Mouse (Mus musculus) liver, adult (tissue): ENCODE measurements around the gene Fat2.

Experiments
- GATA4 ChIP-seq: IDR thresholded peaks from 2 replicates; pipeline ENCODE4 v1.6.1; 2014; ENCODE audit warnings: mild to moderate bottlenecking, low read length; ENCODE audit not compliant: insufficient replicate concordance

The Fat2 gene

DNA sequence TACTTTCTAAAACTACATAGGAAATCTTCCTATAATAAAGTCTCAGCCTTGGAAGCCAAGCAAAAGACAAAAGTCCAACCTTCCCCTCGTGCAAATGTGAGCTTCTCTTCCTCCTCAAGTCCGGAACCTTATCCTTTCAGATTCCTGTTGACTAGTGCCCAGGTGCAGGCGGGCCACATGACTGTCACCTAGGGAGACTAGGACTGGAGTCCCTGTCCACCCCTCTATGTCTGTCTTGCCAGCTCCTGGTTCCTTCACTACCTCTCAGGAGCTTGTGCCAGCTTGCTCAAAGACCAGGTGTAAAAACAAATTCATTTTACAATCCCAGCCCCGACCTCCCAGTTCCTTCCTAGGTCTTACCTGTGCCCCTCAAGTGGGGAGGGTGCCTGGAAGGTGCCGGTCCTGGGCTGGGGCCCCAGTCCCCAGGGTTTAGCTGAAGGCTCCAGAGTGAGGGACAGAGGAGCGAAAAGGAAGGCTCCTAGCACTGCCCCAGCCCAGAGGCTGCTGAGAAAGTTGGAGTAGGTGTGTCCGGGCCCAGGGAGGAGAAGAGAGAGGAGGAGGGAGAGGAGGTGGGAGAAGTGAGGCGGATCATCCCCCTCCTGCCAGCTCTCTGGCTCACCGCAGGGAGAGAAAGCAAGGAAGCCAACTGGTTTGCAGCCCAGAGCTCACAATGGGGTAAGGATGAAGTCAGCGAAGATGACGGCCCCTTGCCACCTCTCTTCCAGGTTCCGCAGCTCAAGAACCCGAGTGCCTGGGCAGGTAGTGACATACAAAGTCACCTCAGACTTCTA is at the start of gene Fat2:
TSS of gene Fat2 (minus strand) at position 464 of the 791 bp plus-strand sequence.
- TF ChIP-seq GATA4: no peak

DNA sequence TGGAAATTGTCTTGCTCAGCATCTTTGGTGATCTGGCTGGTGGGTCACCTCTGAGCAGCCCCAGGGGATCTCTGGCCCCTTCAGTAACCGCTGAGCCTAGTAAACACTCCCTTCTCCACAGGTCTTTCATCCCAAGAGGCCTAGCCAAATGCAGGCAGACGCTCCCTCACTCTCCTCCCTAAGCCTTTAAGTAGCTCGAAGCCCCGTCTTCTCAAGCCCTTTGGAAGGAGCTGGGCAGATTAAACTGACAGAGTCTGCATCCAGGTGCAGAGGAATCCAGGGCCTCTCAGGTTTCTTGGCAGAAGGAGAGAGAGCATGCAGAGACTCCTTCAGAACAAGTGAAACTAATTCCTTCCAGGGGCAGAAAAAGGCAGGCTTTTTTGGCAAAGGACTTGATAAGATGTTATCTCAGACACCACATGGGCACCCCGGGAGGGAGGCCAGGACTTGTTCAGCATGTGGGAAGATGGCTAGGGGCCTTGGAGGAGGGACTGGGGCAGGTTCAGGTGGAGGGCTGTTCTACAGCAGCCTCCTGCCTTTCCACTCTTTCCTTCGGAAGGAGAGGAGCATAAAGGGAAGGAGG is 47.2 kb upstream of the Fat2 start:
- TF ChIP-seq GATA4: no peak

DNA sequence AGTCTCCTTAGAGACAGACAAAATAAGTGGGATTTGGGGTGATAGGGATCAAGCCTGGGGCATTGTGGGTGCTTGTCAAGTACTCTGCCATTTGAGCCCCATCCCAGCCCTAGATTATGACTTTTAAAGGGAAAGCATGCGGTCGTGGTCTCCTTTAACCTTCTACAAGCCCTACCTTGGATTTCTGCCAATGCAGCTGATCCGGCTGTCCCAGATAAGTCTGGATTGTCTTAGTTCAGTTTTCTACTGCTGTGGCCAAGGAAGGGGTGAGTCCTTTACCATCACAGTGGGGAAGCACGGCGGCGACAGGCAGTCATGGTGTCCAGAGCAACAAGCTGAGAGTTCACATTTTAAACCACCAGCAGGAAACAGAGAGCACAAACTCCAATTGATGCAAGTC is 44.5 kb upstream of the Fat2 start:
- TF ChIP-seq GATA4: no peak

DNA sequence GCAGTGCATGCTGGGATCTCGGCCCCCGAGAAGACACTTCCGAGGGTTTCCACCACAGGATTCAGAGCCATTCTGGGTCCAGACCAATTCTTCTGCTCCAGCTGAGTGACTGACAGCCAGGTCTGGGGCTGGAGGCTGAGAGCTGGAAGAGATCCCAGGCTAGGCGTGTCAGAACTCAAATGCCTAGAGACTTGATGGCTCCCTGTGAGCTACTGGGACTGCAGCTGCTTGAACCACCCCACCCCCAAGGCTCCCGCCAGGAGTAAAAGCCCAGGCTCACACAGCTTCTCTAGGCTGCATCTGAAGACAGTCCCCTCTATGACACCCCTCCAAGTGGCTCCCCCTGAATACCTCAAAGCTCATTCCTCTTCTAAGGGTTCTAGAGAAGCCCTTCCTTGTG is 42.0 kb upstream of the Fat2 start:
- TF ChIP-seq GATA4: no peak

DNA sequence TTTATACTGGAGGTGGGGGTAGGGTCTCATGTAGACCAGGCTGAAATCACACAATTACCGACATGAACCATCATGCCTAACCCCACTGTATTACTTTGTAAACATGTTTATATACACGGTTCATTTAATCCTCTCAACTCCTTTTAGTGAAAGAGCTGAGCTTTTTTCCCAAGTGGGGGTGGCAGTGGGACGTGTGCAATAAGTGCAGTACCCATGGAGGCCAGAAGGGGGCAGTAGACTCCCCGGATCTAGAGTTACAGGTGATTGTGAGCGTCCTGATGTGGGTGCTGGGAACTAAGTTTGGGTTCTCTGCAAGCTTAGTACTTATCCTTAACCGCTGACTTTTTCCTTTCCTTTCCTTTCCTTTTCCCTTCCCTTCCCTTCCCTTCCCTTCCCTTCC is 37.5 kb upstream of the Fat2 start:
- TF ChIP-seq GATA4: no peak

DNA sequence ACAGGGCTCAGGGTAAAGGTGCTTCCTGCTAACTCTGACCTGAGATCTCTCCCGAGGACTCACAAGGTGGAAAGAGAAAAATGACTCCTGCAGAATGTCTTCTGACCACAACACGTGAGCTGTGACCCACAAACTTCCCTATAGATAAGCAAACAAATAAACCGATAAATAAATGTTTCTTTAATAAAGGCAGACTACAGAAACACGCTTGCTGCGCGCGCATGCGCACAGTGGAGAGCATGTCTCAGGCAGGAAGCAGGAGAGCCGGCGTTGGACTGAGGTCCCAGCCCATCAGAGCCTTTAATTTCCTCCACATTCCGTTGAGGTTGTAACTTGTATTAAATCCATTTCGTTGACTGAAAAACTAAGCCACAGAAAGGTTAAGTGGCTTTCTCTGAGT is 37.0 kb upstream of the Fat2 start:
- TF ChIP-seq GATA4: no peak

DNA sequence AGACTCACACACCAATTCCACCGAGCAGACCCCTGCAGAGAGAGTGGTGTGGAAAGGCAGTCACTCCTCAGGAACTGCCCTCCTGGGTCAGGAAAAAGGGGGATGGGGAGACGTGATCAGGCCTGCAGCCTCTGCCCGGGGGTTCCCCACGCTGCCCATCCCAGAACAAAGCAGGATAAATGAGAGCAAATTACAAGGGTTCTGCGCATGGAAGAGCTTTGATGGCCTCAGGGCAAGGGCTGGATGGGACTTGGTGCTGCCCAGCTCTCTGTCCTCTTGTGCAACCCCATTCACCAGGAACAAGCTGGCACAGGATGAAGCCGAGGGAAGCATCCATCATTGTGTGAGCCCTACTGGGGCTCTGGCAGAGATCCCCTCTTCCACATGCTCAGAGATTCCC is 35.6 kb upstream of the Fat2 start:
- no peak for TF ChIP-seq GATA4

DNA sequence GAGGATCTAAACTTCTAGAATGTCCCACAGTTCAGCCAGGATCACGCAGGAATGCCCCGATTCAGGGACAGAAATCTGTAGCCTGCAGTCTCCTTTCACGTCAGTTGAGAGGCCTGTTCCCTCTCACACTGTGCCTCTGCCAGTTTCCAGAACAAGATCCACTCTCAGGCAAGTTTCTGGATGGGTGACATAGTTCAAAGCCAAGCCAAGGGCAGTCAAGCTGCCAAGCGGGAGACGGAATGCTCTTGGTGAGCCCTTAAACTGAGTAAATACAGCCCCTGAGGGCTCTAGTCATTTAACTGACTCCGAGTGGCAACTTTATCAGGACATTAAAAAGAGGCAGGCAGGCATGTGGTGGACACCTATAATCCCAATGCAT is 32.7 kb upstream of the Fat2 start:
- TF ChIP-seq GATA4: no peak

DNA sequence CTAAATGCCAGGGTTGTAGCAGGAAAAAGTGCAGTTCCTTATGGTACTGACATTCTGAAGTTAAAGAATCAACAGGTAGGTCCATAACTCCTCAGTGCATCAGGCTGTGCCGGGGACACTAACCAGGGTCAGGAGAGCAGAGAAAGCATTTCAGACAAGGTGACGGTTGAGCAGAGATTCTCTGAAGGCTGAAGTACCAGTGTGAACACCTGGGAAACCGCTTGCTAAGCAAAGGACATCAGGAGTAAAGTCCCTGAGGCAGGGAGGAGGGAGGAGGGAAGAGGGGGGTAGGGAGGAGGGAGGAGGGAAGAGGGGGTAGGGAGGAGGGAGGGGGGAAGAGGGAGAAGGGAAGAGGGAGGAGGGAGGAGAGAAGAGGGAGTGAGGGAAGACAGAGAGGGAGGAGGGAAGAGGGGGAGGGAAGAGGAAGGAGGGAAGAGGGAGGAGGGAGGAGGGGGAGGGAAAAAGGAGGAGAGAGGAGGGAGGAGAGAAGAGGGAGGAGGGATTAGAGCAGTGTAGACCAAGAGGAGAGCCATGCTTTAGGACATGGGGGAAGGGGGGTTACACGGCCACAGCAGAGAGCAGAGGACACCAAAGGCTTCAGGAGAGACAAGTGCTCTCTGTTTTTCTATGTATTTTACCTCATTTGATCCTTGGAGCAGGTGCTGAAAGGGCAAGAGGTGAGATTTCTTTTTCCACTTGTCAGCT is 32.2 kb upstream of the Fat2 start:
- TF ChIP-seq GATA4: no peak

DNA sequence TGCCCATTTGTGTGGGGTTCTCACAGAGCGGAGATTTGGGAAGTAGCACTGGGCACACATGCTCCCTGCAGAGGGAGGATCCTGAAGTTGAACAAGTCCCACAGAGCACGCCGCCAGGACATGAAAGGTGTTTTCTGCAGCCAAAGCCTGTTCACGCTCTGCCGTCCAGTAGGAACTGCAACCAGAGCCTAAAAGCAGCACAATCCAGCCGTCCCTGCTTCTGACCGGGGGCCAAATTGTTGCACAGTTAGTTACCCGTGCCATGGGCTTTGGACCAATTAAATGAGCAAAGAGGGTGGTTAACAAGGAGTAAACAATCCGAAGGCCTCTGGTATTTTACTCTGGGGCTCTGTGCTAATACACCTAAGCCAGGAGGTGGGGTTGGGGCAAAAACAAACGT is 31.4 kb upstream of the Fat2 start:
- TF ChIP-seq GATA4: no peak

DNA sequence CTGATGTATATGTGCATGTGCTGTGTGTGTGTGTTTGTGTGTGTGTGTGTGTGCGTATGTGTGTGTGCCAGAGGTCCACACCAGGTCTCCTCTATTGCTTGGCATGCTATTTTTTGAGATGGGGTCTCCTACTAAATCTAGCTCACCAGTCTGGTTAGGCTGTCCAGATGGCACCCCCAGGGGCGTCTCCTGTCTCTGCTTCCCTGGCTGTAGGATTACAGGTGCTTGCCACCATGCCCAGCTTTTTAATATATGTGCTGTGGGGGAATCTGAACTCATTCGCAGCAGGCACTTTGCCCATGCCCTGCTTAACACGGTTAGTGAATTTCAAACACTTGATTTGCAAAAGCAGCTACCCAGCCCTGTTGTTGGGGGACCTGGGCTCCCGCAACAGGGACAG is 29.5 kb upstream of the Fat2 start:
- no peak for TF ChIP-seq GATA4

DNA sequence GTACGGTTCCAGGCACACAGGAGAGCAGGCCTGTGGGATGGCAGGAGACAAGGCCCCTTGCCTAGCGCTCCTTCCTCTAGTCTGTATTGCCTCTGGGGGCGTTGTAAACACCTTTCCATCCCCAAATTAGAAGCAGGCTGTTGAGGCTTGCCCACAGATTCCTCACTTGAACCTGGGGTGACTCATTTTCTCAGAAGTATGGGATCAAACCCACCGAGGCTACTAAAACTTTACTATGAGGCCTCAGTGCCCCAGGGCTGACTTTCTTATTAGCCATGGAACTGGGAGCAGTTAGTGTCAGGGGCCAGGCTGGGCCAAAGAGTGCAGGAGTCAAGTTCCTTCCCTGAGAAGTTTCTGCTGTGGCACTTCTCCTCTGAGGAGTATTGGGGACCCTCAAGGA is 28.9 kb upstream of the Fat2 start:
- no peak for TF ChIP-seq GATA4

DNA sequence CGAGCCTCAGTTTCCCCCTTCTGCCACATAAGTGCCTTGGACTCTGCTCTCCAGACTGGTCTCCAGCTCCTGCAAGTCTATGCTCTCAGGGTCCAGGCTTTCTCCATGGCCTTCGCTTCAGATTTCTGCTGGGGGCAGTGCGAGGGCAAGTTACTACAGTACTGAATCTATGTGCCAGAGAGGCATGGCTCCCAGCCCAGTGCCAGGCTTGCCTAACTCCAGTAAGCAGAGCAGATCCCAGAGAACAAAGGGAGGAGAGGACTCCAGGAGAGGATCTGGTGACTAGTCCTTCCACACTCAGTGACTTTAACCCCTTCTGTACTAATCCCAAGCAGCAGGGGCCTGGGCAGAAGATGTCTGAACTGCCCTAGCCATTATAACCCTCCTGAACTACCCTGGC is 28.3 kb upstream of the Fat2 start:
- TF ChIP-seq GATA4: no peak

DNA sequence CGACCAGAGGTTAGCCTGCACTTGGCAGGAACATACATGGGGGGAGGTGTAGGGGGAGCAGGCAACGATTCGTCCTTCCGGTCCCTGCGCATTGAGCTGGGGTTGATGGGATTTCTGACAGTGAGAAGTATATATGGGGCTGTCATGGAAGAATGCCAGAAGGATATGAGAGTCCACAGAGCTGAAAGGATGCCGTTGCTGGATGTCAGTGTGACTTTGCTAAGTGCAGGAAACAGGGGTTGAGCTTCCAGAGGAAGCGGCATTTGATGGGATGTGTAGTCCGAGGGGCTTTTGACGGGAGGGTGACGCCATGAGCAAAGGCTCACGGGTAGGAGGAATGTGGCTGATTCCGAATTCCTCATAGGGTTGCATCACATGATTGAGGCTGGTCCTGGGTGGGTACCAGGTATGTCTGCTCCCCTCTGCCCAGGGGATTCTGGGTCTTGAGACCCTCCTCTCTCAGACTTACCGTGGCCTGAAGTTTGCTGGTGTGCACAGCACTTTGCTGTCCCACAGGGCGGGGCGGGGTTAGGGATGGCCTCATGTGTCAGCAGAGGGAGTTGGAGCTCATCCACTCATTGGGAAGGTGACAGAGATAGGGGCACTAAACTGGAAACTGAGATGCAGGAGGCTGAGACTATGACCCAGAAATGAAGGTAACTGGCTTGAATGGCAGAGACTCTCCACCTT is 21.9 kb upstream of the Fat2 start:
- no peak for TF ChIP-seq GATA4

DNA sequence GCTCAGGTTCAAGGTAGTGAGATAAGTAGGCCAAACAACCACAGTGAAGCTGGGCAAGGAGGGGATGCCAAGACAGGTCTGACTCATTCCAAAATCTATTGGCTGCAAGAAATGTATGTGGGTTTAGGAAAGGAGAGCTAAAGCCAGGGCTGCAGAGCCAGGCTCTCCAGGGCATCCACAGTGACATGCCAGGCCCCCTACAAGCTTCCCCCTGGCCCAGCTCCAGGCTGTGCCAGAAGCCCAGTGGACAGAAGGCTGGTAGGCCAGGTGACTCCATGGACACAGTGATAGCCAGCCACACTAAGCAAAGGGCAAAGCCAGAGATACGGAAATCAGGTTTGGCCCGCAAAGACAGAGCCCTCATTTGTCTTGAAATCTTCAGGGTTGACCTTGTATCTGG is 20.5 kb upstream of the Fat2 start:
- TF ChIP-seq GATA4: no peak

DNA sequence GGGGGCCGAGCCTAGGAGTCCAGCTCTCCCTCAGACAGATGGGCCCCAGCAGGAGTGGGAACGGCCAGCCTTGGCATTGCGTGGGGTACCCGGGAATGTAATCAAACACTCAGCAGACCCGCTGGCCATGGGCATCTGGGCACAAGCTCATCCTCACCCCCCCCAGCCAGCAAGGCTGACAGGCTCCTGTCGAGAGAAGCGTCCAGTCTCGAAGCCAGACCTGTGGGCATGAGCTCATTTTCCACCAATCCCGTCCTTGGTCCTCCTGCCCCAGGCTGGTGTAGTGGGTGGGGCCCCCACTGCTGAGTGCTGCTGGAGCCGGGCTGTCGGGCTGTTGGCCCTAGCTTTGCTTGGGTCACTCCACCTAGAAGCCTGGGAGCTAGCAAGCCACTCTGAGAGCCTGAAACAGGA is 5.6 kb upstream of the Fat2 start:
- no peak for TF ChIP-seq GATA4
